Mouse (Mus musculus) kidney, embryonic 16.5 days (tissue): ENCODE results near the gene Mef2c. TPM values are rescaled to one million over a fixed set of nuclear protein-coding genes. Genes with fewer than 3 reads are reported as not detected.

ENCODE experiments used
- ATAC-seq: fragments of 200-750 bp; cut with Nextera tagmentation; 2 replicates; pipeline ENCODE4 v1.8.0; 2017; ENCODE audit warnings: moderate TSS enrichment; ENCODE audit not compliant: low FRiP score, low TSS enrichment
- H3K27ac ChIP-seq: fragments of 300-500 bp; sonication (generic); 2 replicates; pipeline ENCODE4 v1.5.1; 2014; ENCODE audit warnings: low read length
- H3K27me3 ChIP-seq: fragments of 300-500 bp; sonication (generic); 2 replicates; pipeline ENCODE4 v1.6.1; 2014; ENCODE audit warnings: low read length, control low read depth, mixed read lengths; ENCODE audit not compliant: insufficient read depth
- H3K36me3 ChIP-seq: fragments of 300-500 bp; sonication (generic); 2 replicates; pipeline ENCODE4 v1.6.1; 2014; ENCODE audit warnings: low read length, control low read depth, mixed read lengths; ENCODE audit not compliant: insufficient read depth
- H3K4me1 ChIP-seq: fragments of 300-500 bp; sonication (generic); 2 replicates; pipeline ENCODE4 v1.6.1; 2014; ENCODE audit warnings: low read length, control low read depth, mixed read lengths; ENCODE audit not compliant: insufficient read depth
- H3K4me2 ChIP-seq: fragments of 300-500 bp; sonication (generic); replicated peaks from 2 replicates; pipeline ENCODE4 v1.6.1; 2014; ENCODE audit warnings: low read depth, low read length
- H3K4me3 ChIP-seq: fragments of 300-500 bp; sonication (generic); 2 replicates; pipeline ENCODE4 v1.5.1; 2014; ENCODE audit warnings: mild to moderate bottlenecking, low read length
- H3K9ac ChIP-seq: fragments of 300-500 bp; sonication (generic); replicated peaks from 2 replicates; pipeline ENCODE4 v1.6.1; 2014; ENCODE audit warnings: low read length
- H3K9me3 ChIP-seq: fragments of 300-500 bp; sonication (generic); 2 replicates; pipeline ENCODE4 v1.6.1; 2016; ENCODE audit warnings: low read length, control low read depth
- WGBS: fragments of 180-500 bp; shearing (Covaris S2); extraction: QIAGEN DNeasy Blood & Tissue Kit; methylation state at CpG from one replicate; pipeline ENCODE4 v1.1.7; 2014; 5-methylcytosine and 5-hydroxymethylcytosine counted together
- polyA plus RNA-seq: library from polyadenylated mRNA; unstranded; fragments of >200 nt; fragmentation: Nextera tagmentation; extraction: Ambion mirVana; gene quantifications from 2 replicates; pipeline ENCODE4 v1.2.1, GENCODE M21; 2015

Gene Mef2c
- polyA plus RNA-seq, 1 experiment from 2014 or later: 54.9 TPM

GRCm38 (mm10) chr13:83579410-83579809, 75.6 kb downstream of the Mef2c start:
- Histone ChIP-seq H3K36me3 (no peaks in the 10 kb centered on the region), H3K4me3 (no peak overlapping the region), H3K9ac (no peak overlapping the region), H3K9me3 (no peaks in the 10 kb centered on the region), H3K27ac (no peak overlapping the region), H3K27me3 (no peaks in the 10 kb centered on the region), H3K4me1 (no peaks in the 10 kb centered on the region), H3K4me2 (no peak overlapping the region)
- ATAC-seq: no peak
- WGBS: 85% methylated on average over 3 of the region's 3 CpGs

GRCm38 (mm10) chr13:83580856-83581255, 77.0 kb downstream of the Mef2c start:
- Histone ChIP-seq H3K9me3 (no peaks in the 10 kb centered on the region), H3K4me1 (no peaks in the 10 kb centered on the region), H3K9ac (no peak overlapping the region), H3K36me3 (no peaks in the 10 kb centered on the region), H3K4me2 (no peak overlapping the region), H3K4me3 (no peak overlapping the region), H3K27ac (no peak overlapping the region), H3K27me3 (no peaks in the 10 kb centered on the region)
- 87% methylated on average over 5 of the region's 5 CpGs for WGBS
- no peak for ATAC-seq

GRCm38 (mm10) chr13:83582564-83582963, 78.7 kb downstream of the Mef2c start:
- Histone ChIP-seq H3K4me1 (no peaks in the 10 kb centered on the region), H3K9me3 (no peaks in the 10 kb centered on the region), H3K4me3 (no peak overlapping the region), H3K9ac (no peak overlapping the region), H3K36me3 (no peaks in the 10 kb centered on the region), H3K4me2 (no peak overlapping the region), H3K27ac (no peak overlapping the region), H3K27me3 (no peaks in the 10 kb centered on the region)
- WGBS: 70% methylated on average over 1 of the region's 1 CpGs
- ATAC-seq: no peak

GRCm38 (mm10) chr13:83583881-83584280, 80.0 kb downstream of the Mef2c start:
- Histone ChIP-seq H3K9ac (no peak overlapping the region), H3K9me3 (no peaks in the 10 kb centered on the region), H3K4me1 (no peaks in the 10 kb centered on the region), H3K27me3 (no peaks in the 10 kb centered on the region), H3K27ac (no peak overlapping the region), H3K4me3 (no peak overlapping the region), H3K36me3 (no peaks in the 10 kb centered on the region), H3K4me2 (no peak overlapping the region)
- no peak for ATAC-seq
- 90% methylated on average over 4 of the region's 4 CpGs for WGBS

GRCm38 (mm10) chr13:83585359-83585758, 81.5 kb downstream of the Mef2c start:
- H3K9ac ChIP-seq: no peak overlapping the region
- no peak for ATAC-seq
- WGBS: 81% methylated on average over 5 of the region's 5 CpGs
- H3K27me3 ChIP-seq: no peaks in the 10 kb centered on the region
- no peaks in the 10 kb centered on the region for H3K9me3 ChIP-seq
- no peak overlapping the region for H3K27ac ChIP-seq
- no peaks in the 10 kb centered on the region for H3K4me1 ChIP-seq
- H3K36me3 ChIP-seq: no peaks in the 10 kb centered on the region
- no peak overlapping the region for H3K4me3 ChIP-seq
- no peak overlapping the region for H3K4me2 ChIP-seq

- ATAC-seq: no peak
Measured at GRCm38 (mm10) chr13:83588186-83588585, 84.4 kb downstream of the Mef2c start.

GRCm38 (mm10) chr13:83590886-83591285, 87.1 kb downstream of the Mef2c start:
- no peak overlapping the region for H3K4me3 ChIP-seq
- H3K27me3 ChIP-seq: no peaks in the 10 kb centered on the region
- H3K4me1 ChIP-seq: no peaks in the 10 kb centered on the region
- no peak overlapping the region for H3K27ac ChIP-seq
- 93% methylated on average over 5 of the region's 5 CpGs for WGBS
- no peak for ATAC-seq
- no peak overlapping the region for H3K9ac ChIP-seq
- no peaks in the 10 kb centered on the region for H3K9me3 ChIP-seq
- H3K4me2 ChIP-seq: no peak overlapping the region
- H3K36me3 ChIP-seq: no peaks in the 10 kb centered on the region

More at GRCm38 (mm10) chr13:83588186-83588585, 84.4 kb downstream of the Mef2c start:
- H3K9me3 ChIP-seq: no peaks in the 10 kb centered on the region
- H3K4me2 ChIP-seq: no peak overlapping the region
- no peak overlapping the region for H3K9ac ChIP-seq
- H3K27me3 ChIP-seq: no peaks in the 10 kb centered on the region
- no peaks in the 10 kb centered on the region for H3K36me3 ChIP-seq
- H3K4me1 ChIP-seq: no peaks in the 10 kb centered on the region
- no peak overlapping the region for H3K4me3 ChIP-seq
- H3K27ac ChIP-seq: no peak overlapping the region
- 70% methylated on average over 2 of the region's 2 CpGs for WGBS

GRCm38 (mm10) chr13:83595429-83595828, 91.6 kb downstream of the Mef2c start:
- H3K4me2 ChIP-seq: no peak overlapping the region
- H3K4me3 ChIP-seq: no peak overlapping the region
- no peaks in the 10 kb centered on the region for H3K9me3 ChIP-seq
- H3K36me3 ChIP-seq: no peaks in the 10 kb centered on the region
- WGBS: 56% methylated on average over 1 of the region's 1 CpGs
- no peak for ATAC-seq
- no peaks in the 10 kb centered on the region for H3K4me1 ChIP-seq
- H3K27me3 ChIP-seq: no peaks in the 10 kb centered on the region
- H3K27ac ChIP-seq: no peak overlapping the region
- no peak overlapping the region for H3K9ac ChIP-seq

- 61% methylated on average over 6 of the region's 6 CpGs for WGBS
- ATAC-seq: peak; percentile 19; the same call in 1 of the 2 replicates
- no peak overlapping the region for H3K27ac ChIP-seq
- no peak overlapping the region for H3K4me3 ChIP-seq
- no peaks in the 10 kb centered on the region for H3K36me3 ChIP-seq
- no peaks in the 10 kb centered on the region for H3K9me3 ChIP-seq
- no peak overlapping the region for H3K4me2 ChIP-seq
- no peaks in the 10 kb centered on the region for H3K4me1 ChIP-seq
- H3K9ac ChIP-seq: no peak overlapping the region
- no peaks in the 10 kb centered on the region for H3K27me3 ChIP-seq
Measured at GRCm38 (mm10) chr13:83596989-83597738, 93.3 kb downstream of the Mef2c start.

- no peak overlapping the region for H3K4me2 ChIP-seq
- H3K9ac ChIP-seq: no peak overlapping the region
- H3K9me3 ChIP-seq: no peaks in the 10 kb centered on the region
- H3K27me3 ChIP-seq: no peaks in the 10 kb centered on the region
- H3K36me3 ChIP-seq: no peaks in the 10 kb centered on the region
- no peaks in the 10 kb centered on the region for H3K4me1 ChIP-seq
- H3K27ac ChIP-seq: no peak overlapping the region
- 90% methylated on average over 3 of the region's 3 CpGs for WGBS
- ATAC-seq: no peak
- H3K4me3 ChIP-seq: no peak overlapping the region
Measured at GRCm38 (mm10) chr13:83597739-83598210, 93.9 kb downstream of the Mef2c start.
